Mouse (Mus musculus): ENCODE measurements at regions not wholly inside any gene's neighbourhood (a gene's known extent, or its start where the extent isn't known, plus 50 kb on each side); places are given as distances from the start of the nearest gene placed in this dataset.

DNA sequence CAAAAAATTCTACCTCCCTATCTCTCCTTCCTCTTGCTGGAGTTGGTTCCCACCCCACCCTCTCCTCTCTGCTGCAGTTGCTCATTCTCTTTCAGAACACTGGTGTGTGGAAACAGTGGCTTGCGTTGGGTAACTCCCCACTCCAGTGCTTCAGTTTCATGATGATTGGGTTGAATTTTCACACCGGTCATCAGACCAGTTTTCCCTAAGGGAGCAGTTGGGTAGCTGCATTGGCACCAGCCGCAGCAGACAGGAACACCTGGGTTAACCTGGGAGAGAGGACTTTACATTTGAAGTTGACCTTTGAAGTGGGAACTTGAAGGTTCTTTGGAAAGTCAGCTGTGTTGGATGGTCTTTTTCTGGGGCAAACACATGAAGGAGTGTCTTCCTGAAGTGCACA lies 126.7 kb upstream of the Ttc29 start:
- TF ChIP-seq CTCF (conservative IDR thresholded peaks at IDR 0.05; ENCODE audit: low read length) (no peak), NANOG (IDR thresholded peaks at IDR 0.05; ENCODE audit: borderline replicate concordance, low read length) (no peak)

Data from E14TG2a.4 (cell line).